Mouse (Mus musculus): ENCODE data around the gene Mok.
A peak's percentile ranks its signal among the peaks of the same experiment; 100 is the strongest.

Gene Mok

GRCm38 (mm10) chr12:110846191-110846765 is 5.5 kb upstream of the Mok start:
- DNase-seq (ENCODE audit: low read depth), result no peak

- peak; percentile 94 for DNase-seq (ENCODE audit: low read depth)
Measured at GRCm38 (mm10) chr12:110845131-110845880, 4.6 kb upstream of the Mok start.

GRCm38 (mm10) chr12:110844227-110845130 is 3.7 kb upstream of the Mok start:
- DNase-seq (ENCODE audit: low read depth), result no peak

GRCm38 (mm10) chr12:110843194-110844048 is 2.7 kb upstream of the Mok start:
- peak; percentile 54 for DNase-seq (ENCODE audit: low read depth)

GRCm38 (mm10) chr12:110841731-110842493 is 1.2 kb upstream of the Mok start:
- no peak for DNase-seq (ENCODE audit: low read depth)

GRCm38 (mm10) chr12:110837850-110838249 is 2.9 kb downstream of the Mok start:
- DNase-seq (ENCODE audit: low read depth), result no peak

GRCm38 (mm10) chr12:110837192-110837841 is 3.4 kb downstream of the Mok start:
- DNase-seq (ENCODE audit: low read depth), result no peak

- DNase-seq (ENCODE audit: low read depth), result no peak
Measured at GRCm38 (mm10) chr12:110836729-110837128, 4.0 kb downstream of the Mok start.

GRCm38 (mm10) chr12:110835182-110835581 is 5.6 kb downstream of the Mok start:
- DNase-seq (ENCODE audit: low read depth), result no peak

GRCm38 (mm10) chr12:110830293-110831024 is 10.3 kb downstream of the Mok start:
- no peak for DNase-seq (ENCODE audit: low read depth)

GRCm38 (mm10) chr12:110828908-110829307 is 11.8 kb downstream of the Mok start:
- no peak for DNase-seq (ENCODE audit: low read depth)

- no peak for DNase-seq (ENCODE audit: low read depth)
Measured at GRCm38 (mm10) chr12:110822366-110822765, 18.4 kb downstream of the Mok start.

GRCm38 (mm10) chr12:110821787-110822186 is 19.0 kb downstream of the Mok start:
- DNase-seq (ENCODE audit: low read depth), result no peak

- DNase-seq (ENCODE audit: low read depth), result no peak
Measured at GRCm38 (mm10) chr12:110819367-110819766, 21.4 kb downstream of the Mok start.

- no peak for DNase-seq (ENCODE audit: low read depth)
Measured at GRCm38 (mm10) chr12:110816833-110817232, 23.9 kb downstream of the Mok start.

GRCm38 (mm10) chr12:110814924-110815323 is 25.8 kb downstream of the Mok start:
- no peak for DNase-seq (ENCODE audit: low read depth)

- no peak for DNase-seq (ENCODE audit: low read depth)
Measured at GRCm38 (mm10) chr12:110813624-110814023, 27.1 kb downstream of the Mok start.

GRCm38 (mm10) chr12:110813132-110813531 is 27.6 kb downstream of the Mok start:
- no peak for DNase-seq (ENCODE audit: low read depth)

- DNase-seq (ENCODE audit: low read depth), result no peak
Measured at GRCm38 (mm10) chr12:110808848-110809247, 31.9 kb downstream of the Mok start.

- no peak for DNase-seq (ENCODE audit: low read depth)
Measured at GRCm38 (mm10) chr12:110808430-110808829, 32.3 kb downstream of the Mok start.

All from fibroblast of lung, adult 2 months (primary cell).